Mouse (Mus musculus) heart, adult 2 months (tissue): ENCODE measurements at regions not wholly inside any gene's neighbourhood (a gene's known extent, or its start where the extent isn't known, plus 50 kb on each side); places are given as distances from the start of the nearest gene placed in this dataset.

Experiments
- DNase-seq, 2 experiments: peaks; one replicate each; pipeline ENCODE4 v3.0.0; 2021
- H3K27ac ChIP-seq: fragments of 200-600 bp; 2 replicates; pipeline ENCODE4 v1.8.1; 2022
- H3K27me3 ChIP-seq: fragments of 200-500 bp; 2 replicates; pipeline ENCODE4 v1.6.1; 2012; ENCODE audit warnings: mild to moderate bottlenecking, low read length, inconsistent platforms, mixed read lengths; ENCODE audit not compliant: control insufficient read depth, insufficient read depth
- H3K36me3 ChIP-seq: fragments of 200-500 bp; 2 replicates; pipeline ENCODE4 v1.6.1; 2012; ENCODE audit warnings: low read length, inconsistent platforms; ENCODE audit not compliant: control insufficient read depth, insufficient read depth
- H3K4me1 ChIP-seq: fragments of 200-500 bp; 2 replicates; pipeline ENCODE4 v1.6.1; 2011; ENCODE audit warnings: low read length; ENCODE audit not compliant: control insufficient read depth, insufficient read depth
- H3K4me3 ChIP-seq: fragments of 200-600 bp; 2 replicates; pipeline ENCODE4 v1.8.1; 2022
- H3K79me2 ChIP-seq: fragments of 200-500 bp; replicated peaks from 2 replicates; pipeline ENCODE4 v1.6.1; 2012; ENCODE audit warnings: mild to moderate bottlenecking, inconsistent platforms, low read length, moderate library complexity, mixed read lengths; ENCODE audit not compliant: control insufficient read depth, insufficient read depth
- H3K9ac ChIP-seq: fragments of 200-500 bp; 2 replicates; pipeline ENCODE4 v1.6.1; 2012; ENCODE audit warnings: low read depth, mild to moderate bottlenecking, control low read depth, inconsistent platforms, low read length, mixed read lengths
- CTCF ChIP-seq: fragments of 200-600 bp; IDR thresholded peaks from 2 replicates; pipeline ENCODE4 v1.8.1; 2022; ENCODE audit warnings: antibody characterized with exemption, mild to moderate bottlenecking, moderate library complexity
- EP300 ChIP-seq: fragments of 200-500 bp; IDR thresholded peaks from 2 replicates; pipeline ENCODE4 v1.6.1; 2011; ENCODE audit warnings: low read depth, low read length, control low read depth; ENCODE audit not compliant: insufficient read depth
- POLR2A ChIP-seq: fragments of 200-500 bp; IDR thresholded peaks from 2 replicates; pipeline ENCODE4 v1.6.1; 2011; ENCODE audit warnings: mild to moderate bottlenecking, low read depth, low read length, control low read depth; ENCODE audit not compliant: insufficient read depth
- WGBS: fragments of 180-500 bp; shearing (Covaris S2); methylation state at CpG from one replicate; pipeline ENCODE4 v1.1.7; 2018; 5-methylcytosine and 5-hydroxymethylcytosine counted together
- intact Hi-C: fragments of 180-260 bp; cut with DNase I; formaldehyde crosslinking; loops from one replicate; pipeline ENCODE4 v1.15.1; 2025

DNA sequence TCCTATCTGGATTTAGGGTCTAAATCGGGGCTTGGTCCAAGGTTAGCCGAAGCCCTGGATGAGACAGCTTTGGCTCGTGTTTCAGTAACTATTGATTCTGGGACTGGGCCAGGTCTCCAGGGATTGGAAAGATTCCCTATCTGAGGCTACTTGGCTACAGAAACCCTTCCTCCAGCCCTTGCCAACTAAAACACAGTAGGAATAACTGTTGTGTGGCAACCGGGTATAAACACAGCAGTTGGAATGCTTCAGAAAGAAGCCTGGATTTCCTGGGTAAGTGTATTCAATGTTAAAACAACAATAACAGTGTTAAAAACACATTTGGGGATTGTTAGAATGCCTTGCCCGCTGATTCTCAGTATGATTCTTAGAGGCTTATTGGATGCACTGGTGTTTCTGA, 398.8 kb downstream of the Mtx2 start:
- Histone ChIP-seq H3K4me1 (peaks cover 2% of the 10 kb centered on the region), H3K9ac (no peak overlapping the region), H3K79me2 (no peaks in the 10 kb centered on the region), H3K27ac (peak overlapping the region; percentile 48), H3K4me3 (no peak overlapping the region), H3K36me3 (peaks cover 2% of the 10 kb centered on the region; the same call in 1 of the 2 replicates), H3K27me3 (no peaks in the 10 kb centered on the region)
- 17% methylated on average over 5 of the region's 5 CpGs for WGBS
- DNase-seq: peak; percentile 78 to 86
- intact Hi-C loops: loop anchor here (5.0 kb wide), 1 partner anchor 72 kb away; no protein-coding TSS in a partner anchor
- TF ChIP-seq CTCF (no peak), EP300 (0 out of 2 replicates have a peak, but pooled peaks have one; percentile 37)

DNA sequence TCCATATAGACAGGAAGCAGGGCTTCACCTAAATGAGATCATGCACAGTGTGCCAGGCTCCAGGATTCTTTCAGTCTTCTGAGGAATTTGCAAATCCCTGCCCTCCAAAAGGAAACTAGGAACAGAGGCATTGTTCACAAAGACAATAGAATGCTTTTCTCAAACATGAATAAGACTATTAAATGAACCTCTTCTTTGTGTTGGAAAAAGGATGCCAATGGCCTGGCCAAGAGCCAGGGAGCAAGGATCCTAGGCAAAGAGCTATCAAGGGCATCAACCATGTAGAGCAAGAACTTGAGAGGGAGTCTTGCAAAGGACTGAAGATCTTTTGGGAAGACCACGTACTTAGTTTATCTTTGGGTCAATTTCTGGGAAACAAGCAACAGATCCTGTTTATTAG, 415.4 kb downstream of the Mtx2 start:
- Histone ChIP-seq H3K4me1 (peaks cover 3% of the 10 kb centered on the region), H3K27me3 (no peaks in the 10 kb centered on the region), H3K9ac (no peak overlapping the region), H3K36me3 (no peaks in the 10 kb centered on the region), H3K27ac (no peak overlapping the region), H3K79me2 (no peaks in the 10 kb centered on the region), H3K4me3 (no peak overlapping the region)
- TF ChIP-seq POLR2A (no peak), CTCF (no peak), EP300 (no peak)
- DNase-seq: no peak
- WGBS: 91% methylated on average over 1 of the region's 1 CpGs
- intact Hi-C loops: no loop called here

DNA sequence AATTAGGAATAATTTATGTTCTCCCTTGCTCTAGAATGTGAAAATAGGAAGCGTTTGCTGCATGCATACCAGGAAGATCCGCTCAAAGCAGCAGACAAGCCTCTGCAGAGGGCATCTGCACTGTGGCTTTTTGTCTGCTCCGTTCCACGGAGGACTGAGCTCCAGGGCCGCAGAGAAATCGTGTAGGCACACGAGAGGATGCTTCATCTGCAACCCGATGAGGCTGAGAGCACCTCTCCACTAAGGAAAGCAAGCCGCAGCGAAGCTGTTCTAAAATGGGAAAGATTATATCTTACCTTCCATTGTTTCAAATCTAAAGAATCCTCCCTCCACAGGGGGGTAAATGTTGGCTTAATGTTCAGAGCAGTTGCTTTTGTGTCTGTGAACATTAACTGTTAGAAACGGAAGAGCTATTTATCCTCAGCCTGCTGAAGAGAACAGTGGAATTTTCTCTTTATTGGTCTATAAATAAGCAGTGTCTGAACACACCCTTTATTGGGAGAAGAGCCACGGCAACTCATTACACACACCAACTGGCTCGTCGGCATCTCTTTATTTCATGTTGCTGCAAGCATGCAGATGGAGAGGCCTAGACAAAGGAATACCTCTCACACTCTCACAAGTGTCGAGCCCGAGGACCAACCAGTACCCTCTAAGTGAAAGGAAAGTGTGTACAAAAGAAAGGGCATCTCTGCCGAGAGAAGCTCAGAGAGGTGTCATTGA, 414.6 kb upstream of the Hnrnpa3 start:
- TF ChIP-seq POLR2A (no peak), EP300 (no peak), CTCF (no peak)
- DNase-seq: no peak
- no peak overlapping the region for H3K9ac ChIP-seq
- peak overlapping the region; percentile 30; the same call in 1 of the 2 replicates for H3K27ac ChIP-seq
- H3K36me3 ChIP-seq: no peaks in the 10 kb centered on the region
- WGBS: 49% methylated on average over 17 of the region's 17 CpGs
- intact Hi-C loops: loop anchor here (5.0 kb wide), 1 partner anchor 68 kb away; no protein-coding TSS in a partner anchor
- peaks cover 4% of the 10 kb centered on the region for H3K4me1 ChIP-seq
- no peak overlapping the region for H3K4me3 ChIP-seq
- no peaks in the 10 kb centered on the region for H3K27me3 ChIP-seq
- H3K79me2 ChIP-seq: no peaks in the 10 kb centered on the region

DNA sequence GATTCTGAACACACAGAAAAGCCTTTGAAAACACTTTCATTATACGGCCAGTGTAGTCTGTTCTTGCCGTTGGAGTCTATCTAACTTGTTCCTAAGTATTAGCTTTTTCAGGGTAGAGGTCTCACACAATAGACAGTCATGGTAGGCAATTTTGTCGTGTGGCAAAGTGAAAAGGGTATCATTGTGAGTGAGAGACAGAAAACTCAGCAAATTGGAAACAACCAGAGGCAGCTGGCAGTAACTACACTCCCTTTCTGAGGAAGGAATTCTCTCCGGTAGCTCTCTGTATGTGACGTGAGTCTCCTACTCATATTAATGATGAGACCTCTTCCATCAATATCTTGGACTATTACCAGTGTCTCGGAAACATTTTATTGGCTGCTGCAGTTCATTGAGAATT, 413.8 kb upstream of the Hnrnpa3 start:
- TF ChIP-seq POLR2A: no peak
- TF ChIP-seq EP300: no peak
- no peak for TF ChIP-seq CTCF
- intact Hi-C loops: loop anchor here (5.0 kb wide), 1 partner anchor 67 kb away; no protein-coding TSS in a partner anchor
- no peaks in the 10 kb centered on the region for H3K36me3 ChIP-seq
- no peaks in the 10 kb centered on the region for H3K79me2 ChIP-seq
- WGBS: 74% methylated on average over 6 of the region's 6 CpGs
- no peak for DNase-seq
- no peak overlapping the region for H3K9ac ChIP-seq
- no peaks in the 10 kb centered on the region for H3K27me3 ChIP-seq
- H3K4me1 ChIP-seq: peaks cover 4% of the 10 kb centered on the region
- no peak overlapping the region for H3K4me3 ChIP-seq
- peak overlapping the region; percentile 38; the same call in 1 of the 2 replicates for H3K27ac ChIP-seq

DNA sequence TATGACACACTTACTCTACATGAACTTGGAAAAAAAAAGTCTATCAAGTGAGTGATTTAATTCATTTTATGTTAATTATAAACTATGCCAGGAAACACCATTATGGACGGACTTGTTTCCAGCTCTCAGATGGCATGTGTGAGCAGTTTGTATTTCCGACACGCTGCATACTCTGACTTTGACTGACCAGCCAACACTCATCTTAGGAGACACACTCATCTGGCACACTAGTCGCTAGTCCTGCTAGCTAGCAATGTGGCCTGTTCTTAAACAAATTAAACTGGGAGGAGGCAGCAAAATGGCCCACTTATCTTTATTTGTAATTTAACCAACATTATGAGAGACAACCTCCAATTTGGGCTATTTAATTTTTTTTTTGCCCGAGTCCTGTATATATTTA, 413.4 kb upstream of the Hnrnpa3 start:
- Histone ChIP-seq H3K27me3 (no peaks in the 10 kb centered on the region), H3K36me3 (no peaks in the 10 kb centered on the region), H3K4me3 (no peak overlapping the region), H3K27ac (peak overlapping the region; percentile 38; the same call in 1 of the 2 replicates), H3K4me1 (peaks cover 4% of the 10 kb centered on the region), H3K9ac (no peak overlapping the region), H3K79me2 (no peaks in the 10 kb centered on the region)
- intact Hi-C loops: loop anchor here (5.0 kb wide), 1 partner anchor 67 kb away; no protein-coding TSS in a partner anchor
- DNase-seq: no peak
- 50% methylated on average over 5 of the region's 5 CpGs for WGBS
- TF ChIP-seq EP300 (no peak), CTCF (no peak), POLR2A (no peak)

DNA sequence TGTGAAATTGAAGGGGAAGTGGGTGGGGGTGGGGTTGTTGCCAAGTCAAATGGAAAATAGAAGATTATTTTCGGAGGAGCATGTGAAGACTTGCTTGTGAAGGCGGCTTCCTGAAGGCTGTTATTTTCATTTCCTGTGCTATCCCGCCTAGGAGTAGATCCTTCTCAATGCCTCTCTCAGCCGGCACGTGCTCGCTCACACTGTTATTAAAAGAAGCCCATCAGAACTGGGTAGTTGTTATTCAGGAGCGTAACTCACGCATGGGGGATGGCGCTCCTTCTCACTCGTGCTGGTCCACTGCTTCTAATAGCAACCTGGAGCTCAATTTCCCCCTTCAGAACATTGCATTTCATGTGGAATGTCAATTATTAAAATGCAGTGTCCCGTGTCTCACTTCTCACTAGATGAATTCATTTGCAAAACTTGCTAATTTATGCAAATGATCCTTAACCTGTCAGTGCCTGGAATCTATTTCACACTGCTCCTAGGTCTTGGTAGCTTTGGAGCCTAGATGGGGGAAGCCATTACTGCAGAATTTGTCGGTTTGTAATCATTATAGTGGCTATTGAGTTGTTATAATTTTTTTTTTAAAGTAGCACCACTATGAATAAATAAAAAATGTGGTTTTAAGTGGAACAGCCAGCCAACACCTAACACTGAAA, 412.8 kb upstream of the Hnrnpa3 start:
- WGBS: 19% methylated on average over 12 of the region's 12 CpGs
- Histone ChIP-seq H3K27ac (peak overlapping the region; percentile 13; the same call in 1 of the 2 replicates), H3K27me3 (no peaks in the 10 kb centered on the region), H3K9ac (no peak overlapping the region), H3K79me2 (no peaks in the 10 kb centered on the region), H3K4me3 (no peak overlapping the region), H3K4me1 (peaks cover 4% of the 10 kb centered on the region), H3K36me3 (no peaks in the 10 kb centered on the region)
- no peak for TF ChIP-seq EP300
- no peak for TF ChIP-seq CTCF
- no peak for TF ChIP-seq POLR2A
- DNase-seq: peak in 1 of 2 experiments; percentile 38
- intact Hi-C loops: loop anchor here (5.0 kb wide), 1 partner anchor 66 kb away; no protein-coding TSS in a partner anchor
